Mouse (Mus musculus): ENCODE results near the gene Olfr556. TPM values are rescaled to one million over a fixed set of nuclear protein-coding genes. Genes with fewer than 3 reads are reported as not detected.

Gene Olfr556
- not detected for total RNA-seq (2023)

GRCm38 (mm10) chr7:102664599-102664998 lies at the start of gene Olfr556:
Olfr556 (plus strand) TSS chr7:102664899.

GRCm38 (mm10) chr7:102618118-102618517 lies 46.6 kb upstream of the Olfr556 start, which contains the start of gene Olfr553:
Olfr553 (minus strand) TSS chr7:102618218.

GRCm38 (mm10) chr7:102638132-102638531 lies 26.6 kb upstream of the Olfr556 start, which contains the start of gene Olfr554:
Olfr554 (plus strand) TSS chr7:102638432.

GRCm38 (mm10) chr7:102658523-102658922 lies 6.2 kb upstream of the Olfr556 start, which contains the start of gene Olfr555:
Olfr555 (plus strand) TSS chr7:102658823.

GRCm38 (mm10) chr7:102686944-102687501 lies 22.3 kb downstream of the Olfr556 start, which contains the start of gene Trim68:
Trim68 (minus strand) TSS chr7:102687327.

GRCm38 (mm10) chr7:102695358-102696125 lies 30.8 kb downstream of the Olfr556 start, which contains the start of gene Olfr557:
Olfr557 (plus strand) TSS chr7:102695910.

GRCm38 (mm10) chr7:102701915-102702314 lies 37.2 kb downstream of the Olfr556 start, which contains the start of gene Olfr558:
Olfr558 (plus strand) TSS chr7:102702215.

GRCm38 (mm10) chr7:102718970-102719369 lies 54.3 kb downstream of the Olfr556 start, which contains the start of gene Olfr33:
Olfr33 (minus strand) TSS chr7:102719070.

Other genes with a start within 250 kb of the Olfr556 start
- 10 to 100 TPM; 83.6 to 90.3 TPM for gene Rrm1, start 223.2 kb upstream of the Olfr556 start, total RNA-seq (2023)
- not detected for gene Olfr543, start 183.2 kb upstream of the Olfr556 start, total RNA-seq (2023)
- not detected for gene Olfr544, start 176.6 kb upstream of the Olfr556 start, total RNA-seq (2023)
- not detected for gene Olfr545, start 165.3 kb upstream of the Olfr556 start, total RNA-seq (2023)
- not detected for gene Olfr547, start 130.2 kb upstream of the Olfr556 start, total RNA-seq (2023)
- not detected for gene Olfr548-ps1, start 124.0 kb upstream of the Olfr556 start, total RNA-seq (2023)
- gene Olfr549, start 115.0 kb upstream of the Olfr556 start, total RNA-seq (2023), result not detected
- gene Trim21, start 99.4 kb upstream of the Olfr556 start, total RNA-seq (2023), result 10 to 100 TPM; 15.5 to 22.2 TPM
- gene Olfr550, start 93.5 kb upstream of the Olfr556 start, total RNA-seq (2023), result not detected
- gene Olfr551, start 73.0 kb upstream of the Olfr556 start, total RNA-seq (2023), result not detected
- gene Olfr552, start 67.1 kb upstream of the Olfr556 start, total RNA-seq (2023), result not detected
- gene Olfr553, start 46.7 kb upstream of the Olfr556 start, total RNA-seq (2023), result not detected
- gene Olfr554, start 26.5 kb upstream of the Olfr556 start, total RNA-seq (2023), result not detected
- gene Olfr555, start 6.1 kb upstream of the Olfr556 start, total RNA-seq (2023), result not detected
- 1 to 10 TPM; 1.9 TPM for gene Trim68, start 22.4 kb downstream of the Olfr556 start, total RNA-seq (2023)
- gene Olfr557, start 31.0 kb downstream of the Olfr556 start, total RNA-seq (2023), result not detected
- gene Olfr558, start 37.3 kb downstream of the Olfr556 start, total RNA-seq (2023), result not detected
- not detected for gene Olfr33, start 54.2 kb downstream of the Olfr556 start, total RNA-seq (2023)
- gene Olfr559, start 62.6 kb downstream of the Olfr556 start, total RNA-seq (2023), result not detected
- gene Olfr560, start 94.5 kb downstream of the Olfr556 start, total RNA-seq (2023), result not detected
- not detected for gene Olfr78, start 94.6 kb downstream of the Olfr556 start, total RNA-seq (2023)
- gene Olfr561, start 106.3 kb downstream of the Olfr556 start, total RNA-seq (2023), result not detected
- gene Olfr564, start 138.6 kb downstream of the Olfr556 start, total RNA-seq (2023), result not detected
- gene Olfr566, start 193.9 kb downstream of the Olfr556 start, total RNA-seq (2023), result not detected
- not detected for gene Olfr568, start 212.2 kb downstream of the Olfr556 start, total RNA-seq (2023)
- not detected for gene Olfr569, start 226.0 kb downstream of the Olfr556 start, total RNA-seq (2023)
- not detected for gene Olfr570, start 229.7 kb downstream of the Olfr556 start, total RNA-seq (2023)